Mouse (Mus musculus): ENCODE measurements around the gene Rpl26. TPM values are rescaled to one million over a fixed set of nuclear protein-coding genes. Genes with fewer than 3 reads are reported as not detected.

Rpl26 gene
- total RNA-seq, 2 experiments from 2014 or later = 612 to 679 TPM

DNA sequence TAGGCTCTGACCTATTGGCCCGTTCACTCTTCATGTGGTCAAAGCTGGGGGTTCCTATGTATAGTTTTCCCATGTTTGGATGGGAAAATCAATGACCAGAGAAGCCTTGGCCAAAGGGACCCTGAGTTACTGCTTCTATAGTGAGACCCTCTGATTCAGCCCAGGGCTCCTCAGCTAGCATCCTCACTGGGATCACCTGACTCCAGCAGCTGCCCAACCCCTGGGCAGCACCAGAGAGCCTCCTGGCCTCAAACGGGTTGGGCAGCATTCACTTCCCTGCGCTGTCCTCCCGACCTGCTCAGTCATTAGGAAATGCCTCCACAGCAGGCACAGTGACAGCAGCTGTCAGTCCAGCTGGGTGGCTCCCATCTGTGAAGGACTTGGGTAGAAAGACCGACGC is 13.1 kb upstream of the Rpl26 start, which contains the start of gene Rnf222:
Rnf222 (plus strand) TSS at position 301 of the 400 bp plus-strand sequence.
- DNase-seq (ENCODE audit: low spot score) = no peak
- intact Hi-C loops (cut with DNase I) = no loop called here

DNA sequence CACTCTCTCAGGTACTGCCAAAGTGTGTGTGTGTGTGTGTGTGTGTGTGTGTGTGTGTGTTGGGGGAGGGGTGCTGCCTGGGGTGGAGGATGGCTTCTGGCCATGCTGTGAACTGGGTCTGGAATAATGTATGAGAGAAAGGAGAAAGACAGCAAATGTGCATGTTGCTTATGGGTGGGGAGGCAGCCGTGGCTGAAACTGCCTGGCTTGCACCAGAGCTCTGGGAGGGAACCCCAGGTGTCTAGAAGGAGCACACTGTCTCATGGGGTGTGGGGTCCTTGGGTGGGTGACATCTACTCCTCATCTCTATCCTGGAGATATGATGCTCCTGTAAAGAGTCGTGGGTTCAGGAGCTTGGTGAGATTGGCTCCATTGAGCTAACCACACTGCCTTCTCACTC is 12.7 kb upstream of the Rpl26 start:
- DNase-seq (ENCODE audit: low spot score) = no peak
- intact Hi-C loops (cut with DNase I) = no loop called here

DNA sequence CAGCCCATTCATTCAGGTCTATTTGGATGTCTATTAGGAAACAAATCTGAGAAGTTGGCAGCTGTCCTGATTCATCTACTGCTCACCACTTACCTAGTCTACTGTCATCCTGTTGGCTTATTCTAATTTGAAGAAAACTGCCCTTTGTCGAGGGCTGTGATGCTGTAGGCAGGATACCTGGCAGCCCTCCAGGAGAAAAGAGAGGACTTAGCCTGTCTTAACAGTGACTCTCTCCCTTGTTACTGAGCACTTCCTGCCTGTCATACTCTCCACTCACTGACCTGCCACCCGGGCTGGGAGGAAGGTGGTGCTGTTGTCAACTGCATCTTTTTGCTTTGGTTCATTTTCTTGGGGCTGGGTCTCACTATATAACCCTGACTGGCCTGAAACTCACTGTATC is 10.8 kb upstream of the Rpl26 start:
- intact Hi-C loops (cut with DNase I) = no loop called here
- DNase-seq (ENCODE audit: low spot score) = no peak

DNA sequence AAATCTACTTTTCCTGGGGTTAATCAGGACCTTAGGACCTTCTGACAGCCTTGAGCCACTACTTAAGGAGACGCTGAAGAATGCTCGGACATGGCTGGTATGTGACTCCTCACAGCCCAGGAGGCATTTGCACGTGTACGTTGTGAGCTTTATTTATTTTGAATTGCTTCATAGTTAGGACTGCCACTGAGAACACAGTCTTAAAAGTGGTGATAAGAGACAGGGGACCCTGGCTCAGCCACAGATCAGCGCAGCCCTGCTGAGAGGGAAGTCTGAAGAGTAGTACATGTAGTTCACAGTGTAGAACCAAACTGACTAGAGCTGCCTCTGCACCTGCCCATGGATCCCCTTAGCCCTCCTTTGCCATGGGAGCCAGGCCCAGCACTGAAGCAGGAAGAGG is 9.6 kb upstream of the Rpl26 start:
- intact Hi-C loops (cut with DNase I) = no loop called here
- DNase-seq (ENCODE audit: low spot score) = no peak

DNA sequence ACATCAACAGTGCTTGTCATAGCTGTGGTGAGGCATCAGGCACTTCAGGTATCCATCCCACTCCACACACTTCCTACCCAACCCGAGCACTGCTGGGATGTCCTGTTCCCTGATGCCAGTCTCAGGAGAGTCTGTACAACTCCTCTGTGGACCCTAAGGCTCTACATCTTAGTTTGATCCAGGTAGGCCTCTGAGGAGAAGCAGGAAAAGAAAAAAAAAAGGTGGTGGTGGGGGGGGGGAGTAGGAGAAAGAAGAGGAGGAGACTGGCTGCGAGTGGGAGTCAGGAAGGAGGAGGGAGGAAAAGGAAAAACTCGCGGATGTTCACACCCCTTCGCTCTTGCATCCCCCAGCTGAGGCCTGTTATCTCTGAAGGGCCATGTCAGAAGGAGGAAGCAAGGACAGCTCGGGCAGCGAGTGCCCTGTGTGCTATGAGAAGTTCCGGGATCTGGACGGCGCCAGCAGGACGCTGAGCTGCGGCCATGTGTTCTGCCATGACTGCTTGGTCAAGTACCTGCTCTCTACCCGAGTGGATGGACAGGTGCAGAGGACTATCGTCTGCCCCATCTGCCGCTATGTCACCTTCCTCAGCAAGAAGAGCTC is 9.1 kb upstream of the Rpl26 start:
- intact Hi-C loops (cut with DNase I) = no loop called here
- no peak for DNase-seq (ENCODE audit: low spot score)

DNA sequence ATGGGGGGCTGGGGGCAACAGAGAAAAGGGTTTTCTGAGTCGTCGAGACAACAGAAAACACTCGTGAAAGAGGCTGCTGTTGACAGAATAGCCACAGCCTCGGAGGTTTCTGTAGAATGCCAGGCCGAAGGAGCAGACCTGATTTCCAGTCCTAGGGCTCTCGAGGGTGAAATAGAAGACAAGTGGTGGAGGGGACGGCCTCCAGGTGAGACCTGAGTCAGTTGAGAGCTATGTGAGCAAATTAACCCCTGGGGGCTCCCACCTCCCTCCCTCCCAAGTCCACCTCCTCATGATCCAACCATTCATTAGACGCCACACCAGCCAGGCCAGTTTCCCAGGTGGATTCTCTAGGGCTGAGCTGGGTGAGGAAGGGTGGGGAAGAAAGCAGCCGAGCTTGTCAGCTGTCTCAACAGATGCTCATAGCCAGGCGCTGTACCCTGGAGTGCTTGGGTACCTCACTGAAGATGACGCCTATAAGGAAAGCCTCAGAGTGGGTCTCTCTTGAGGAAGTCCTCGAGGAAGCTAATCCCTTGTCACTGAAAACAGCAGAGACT is 7.4 kb upstream of the Rpl26 start:
- intact Hi-C loops (cut with DNase I) = no loop called here
- DNase-seq (ENCODE audit: low spot score) = no peak

DNA sequence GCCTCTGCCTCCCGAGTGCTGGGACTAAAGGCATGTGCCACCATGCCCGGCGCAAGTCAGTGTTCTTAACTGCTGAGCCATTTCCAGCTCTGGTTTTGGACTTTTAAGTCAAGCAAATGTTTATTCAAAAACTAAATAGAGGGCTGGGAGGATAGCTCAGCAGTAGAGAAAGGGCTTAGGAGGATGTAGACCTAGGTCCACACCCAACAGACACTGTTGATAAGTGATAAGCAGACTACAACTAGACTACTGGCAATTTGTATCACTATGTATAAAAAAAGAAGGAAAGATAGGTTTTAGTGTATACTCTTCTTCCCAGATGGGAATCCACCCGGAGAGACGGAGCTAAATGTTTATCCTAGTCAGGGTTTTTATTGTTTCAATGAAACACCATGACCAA is 5.1 kb upstream of the Rpl26 start:
- no peak for DNase-seq (ENCODE audit: low spot score)
- intact Hi-C loops (cut with DNase I) = no loop called here

DNA sequence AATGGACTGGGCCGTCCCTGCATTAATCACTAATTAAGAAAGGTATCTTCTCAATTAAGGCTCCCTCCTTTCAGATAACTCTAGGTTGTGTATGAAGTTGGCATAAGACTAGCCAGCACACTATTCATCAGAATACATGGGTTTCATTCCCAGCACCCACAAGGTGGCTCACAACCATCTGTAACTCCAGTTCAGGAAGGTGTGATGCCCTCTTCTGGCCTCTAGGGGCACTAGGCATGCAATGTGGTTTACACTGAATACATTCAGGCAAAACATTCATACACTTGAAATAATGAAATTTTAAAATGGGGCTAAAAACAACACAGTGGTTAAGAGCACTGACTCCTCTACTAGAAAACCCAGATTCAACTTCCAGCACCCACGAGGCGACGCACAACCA is 4.3 kb upstream of the Rpl26 start:
- intact Hi-C loops (cut with DNase I) = no loop called here
- no peak for DNase-seq (ENCODE audit: low spot score)

DNA sequence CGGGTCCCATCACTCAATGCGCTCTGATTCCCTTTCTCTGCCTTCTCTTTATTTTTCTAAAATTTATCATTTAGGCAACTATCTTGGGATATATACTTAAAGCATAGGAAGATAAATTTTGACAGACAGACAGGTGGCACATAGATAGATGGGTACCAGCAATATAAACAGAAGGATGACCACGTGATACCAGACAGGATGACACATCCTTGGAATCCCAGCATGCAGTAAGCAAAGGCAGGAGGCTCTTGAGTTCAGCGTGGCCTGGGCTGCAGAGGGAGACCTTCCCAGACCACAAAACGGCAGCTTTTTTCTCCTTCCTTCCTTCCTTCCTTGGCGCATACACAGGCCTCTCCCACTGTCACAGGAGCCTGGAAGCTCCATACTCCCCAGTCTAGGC is 3.5 kb upstream of the Rpl26 start:
- intact Hi-C loops (cut with DNase I) = no loop called here
- no peak for DNase-seq (ENCODE audit: low spot score)

DNA sequence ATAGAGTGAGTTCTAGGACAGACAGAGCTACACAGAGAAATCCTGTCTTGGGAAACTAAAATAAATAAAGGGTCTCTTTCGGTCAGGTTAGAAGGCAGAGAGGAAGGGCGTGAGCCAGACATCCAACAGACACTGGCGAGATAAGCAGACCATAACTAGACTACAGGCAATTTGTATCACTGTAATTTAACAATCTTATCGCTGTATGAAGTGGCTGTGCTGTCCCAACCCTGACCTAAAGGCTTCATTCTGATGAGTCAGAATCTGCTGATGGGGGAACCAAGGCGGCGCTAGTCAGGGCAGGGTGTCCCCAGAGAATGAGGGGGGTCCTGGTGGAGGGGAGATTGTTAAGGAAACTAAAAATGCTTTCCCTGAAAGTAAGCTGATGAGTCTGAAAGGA is 2.6 kb upstream of the Rpl26 start:
- intact Hi-C loops (cut with DNase I) = no loop called here
- DNase-seq (ENCODE audit: low spot score) = no peak

DNA sequence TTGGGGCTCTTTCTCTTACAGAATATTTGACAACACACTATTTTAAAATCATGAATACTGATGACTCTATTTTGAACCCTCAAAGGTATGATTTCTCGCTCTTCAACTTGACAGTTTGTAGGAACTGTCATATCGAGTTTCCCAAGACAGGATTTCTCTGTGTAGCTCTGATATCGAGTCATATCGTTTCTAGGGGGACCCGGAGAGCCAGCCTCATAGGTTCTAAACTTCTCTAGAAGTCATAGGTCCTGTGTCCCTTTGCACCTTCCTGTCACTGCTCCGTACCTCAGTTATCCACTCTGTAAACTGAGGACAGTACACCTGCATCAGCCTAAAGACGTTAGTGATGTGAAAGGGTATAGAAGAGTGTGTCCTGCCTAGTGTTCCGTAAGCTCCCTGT is 1.6 kb upstream of the Rpl26 start:
- DNase-seq (ENCODE audit: low spot score) = no peak
- intact Hi-C loops (cut with DNase I) = loop anchor here (5.0 kb wide), 1 partner anchor 67 kb away; the partner anchor contains the start of gene Slc25a35

DNA sequence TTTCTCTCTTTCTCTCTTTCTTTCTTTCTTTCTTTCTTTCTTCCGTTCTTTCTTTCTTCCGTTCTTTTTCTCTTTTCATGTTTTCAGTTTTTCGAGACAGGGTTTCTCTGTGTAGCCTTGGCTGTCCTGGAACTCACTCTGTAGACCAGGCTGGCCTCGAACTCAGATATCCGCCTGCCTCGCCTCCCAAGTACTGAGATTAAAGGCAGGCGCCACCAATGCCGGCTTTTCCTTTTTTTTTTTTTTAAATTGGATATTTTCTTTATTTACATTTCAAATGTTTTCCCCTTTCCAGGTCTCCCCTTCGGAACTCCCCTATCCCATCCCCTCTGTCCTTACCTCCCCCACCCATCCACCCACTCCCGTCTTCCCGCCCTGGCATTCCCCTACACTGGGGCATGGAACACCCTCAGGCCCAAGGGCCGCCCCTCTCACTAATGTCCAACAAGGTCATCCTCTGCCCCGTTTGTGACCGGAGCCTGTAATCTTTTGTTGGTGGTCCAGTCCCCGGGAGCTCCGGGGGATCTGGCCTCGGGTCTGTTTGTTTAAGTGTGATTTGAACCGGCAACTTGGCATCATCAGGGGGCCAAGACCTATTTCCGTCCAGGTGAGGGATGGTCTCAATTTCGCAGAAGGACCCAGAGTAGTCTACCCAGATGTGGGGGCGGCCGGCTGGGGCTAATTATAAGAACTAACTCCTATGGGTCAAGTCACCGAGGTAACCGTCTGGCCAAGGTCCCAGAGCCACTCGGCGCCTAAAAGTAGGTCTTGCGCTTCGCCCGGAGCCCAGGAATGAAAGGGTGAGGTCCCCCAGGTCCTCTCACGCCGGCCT is 648 bp upstream of the Rpl26 start:
- intact Hi-C loops (cut with DNase I) = loop anchor here (5.0 kb wide), 1 partner anchor 67 kb away; the partner anchor contains the start of gene Slc25a35
- DNase-seq (ENCODE audit: low spot score) = no peak

DNA sequence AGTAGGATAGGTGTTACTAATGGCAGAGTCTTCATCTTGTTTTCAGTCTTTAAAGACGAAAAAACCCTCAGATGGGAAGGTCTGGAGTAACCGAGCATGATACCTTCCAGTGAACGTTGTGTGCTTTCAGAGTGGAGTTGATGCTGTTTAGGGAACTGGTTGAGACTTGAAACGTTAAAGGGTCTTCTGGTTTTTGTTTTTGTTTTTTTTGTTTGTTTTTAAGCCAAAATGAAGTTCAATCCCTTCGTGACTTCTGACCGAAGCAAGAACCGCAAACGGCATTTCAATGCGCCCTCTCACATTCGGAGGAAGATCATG is 623 bp downstream of the Rpl26 start:
- intact Hi-C loops (cut with DNase I) = loop anchor here (5.0 kb wide), 1 partner anchor 65 kb away; the partner anchor contains the start of gene Slc25a35
- DNase-seq (ENCODE audit: low spot score) = no peak

DNA sequence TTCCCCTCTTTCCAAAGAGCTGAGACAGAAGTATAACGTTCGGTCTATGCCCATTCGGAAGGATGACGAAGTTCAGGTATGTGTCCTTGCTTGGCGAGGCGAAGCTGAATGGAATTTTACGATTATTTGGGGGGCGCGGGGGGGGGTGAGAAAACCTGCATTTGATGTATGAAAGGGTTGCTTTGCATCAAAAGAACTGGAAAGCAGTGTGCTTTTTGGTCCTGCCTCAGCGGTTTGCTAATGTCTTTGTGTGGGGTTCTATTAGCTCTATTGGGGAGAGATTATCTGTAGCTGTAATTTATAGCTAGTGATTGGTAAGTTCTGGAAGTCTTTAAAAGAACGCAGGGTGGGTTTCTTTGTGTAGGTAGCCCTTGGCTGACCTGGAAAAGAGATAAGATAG is 984 bp downstream of the Rpl26 start:
- DNase-seq (ENCODE audit: low spot score) = no peak
- intact Hi-C loops (cut with DNase I) = loop anchor here (5.0 kb wide), 1 partner anchor 65 kb away; the partner anchor contains the start of gene Slc25a35

DNA sequence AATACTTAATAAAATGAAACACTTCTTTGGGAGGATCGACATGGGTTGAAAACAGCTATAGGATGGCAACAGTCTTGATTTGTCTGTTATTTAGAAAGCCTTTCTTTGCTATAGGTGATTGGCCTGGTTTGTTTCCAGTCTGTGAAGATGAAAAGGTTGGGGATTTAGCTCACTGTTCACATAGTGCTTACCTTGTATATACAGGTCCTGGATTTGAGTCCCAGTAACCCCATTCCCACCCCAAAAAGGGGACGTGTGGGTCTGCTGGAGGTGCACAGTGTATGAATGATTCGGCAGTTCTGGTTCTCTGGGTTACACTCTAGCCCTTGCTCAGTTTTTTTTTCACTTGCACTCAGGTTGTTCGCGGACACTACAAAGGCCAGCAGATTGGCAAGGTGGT is 1.4 kb downstream of the Rpl26 start:
- intact Hi-C loops (cut with DNase I) = loop anchor here (5.0 kb wide), 1 partner anchor 64 kb away; the partner anchor contains the start of gene Slc25a35
- DNase-seq (ENCODE audit: low spot score) = no peak

DNA sequence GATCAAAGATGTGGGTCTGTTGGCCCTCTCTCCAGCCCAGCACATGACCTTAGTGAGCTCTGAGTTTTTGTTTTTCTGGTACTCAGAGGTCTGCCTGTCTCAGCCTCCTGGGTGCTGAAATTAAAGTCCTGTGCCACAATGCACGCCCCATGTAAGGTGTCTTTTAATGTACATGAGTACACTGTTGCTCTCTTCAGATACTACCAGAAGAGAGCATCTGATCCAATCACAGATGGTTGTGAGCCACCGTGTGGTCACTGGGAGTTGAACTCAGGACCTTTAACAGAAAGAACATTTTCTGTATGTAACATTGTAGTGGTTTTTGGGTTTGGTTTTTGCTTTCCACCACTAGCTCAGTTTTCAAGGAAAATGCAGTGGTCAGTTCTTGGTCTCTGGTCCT is 2.4 kb downstream of the Rpl26 start:
- DNase-seq (ENCODE audit: low spot score) = no peak
- intact Hi-C loops (cut with DNase I) = loop anchor here (1.0 to 5.0 kb wide), 2 partner anchors 64 to 80 kb away; partner anchors contain the start of gene Slc25a35

DNA sequence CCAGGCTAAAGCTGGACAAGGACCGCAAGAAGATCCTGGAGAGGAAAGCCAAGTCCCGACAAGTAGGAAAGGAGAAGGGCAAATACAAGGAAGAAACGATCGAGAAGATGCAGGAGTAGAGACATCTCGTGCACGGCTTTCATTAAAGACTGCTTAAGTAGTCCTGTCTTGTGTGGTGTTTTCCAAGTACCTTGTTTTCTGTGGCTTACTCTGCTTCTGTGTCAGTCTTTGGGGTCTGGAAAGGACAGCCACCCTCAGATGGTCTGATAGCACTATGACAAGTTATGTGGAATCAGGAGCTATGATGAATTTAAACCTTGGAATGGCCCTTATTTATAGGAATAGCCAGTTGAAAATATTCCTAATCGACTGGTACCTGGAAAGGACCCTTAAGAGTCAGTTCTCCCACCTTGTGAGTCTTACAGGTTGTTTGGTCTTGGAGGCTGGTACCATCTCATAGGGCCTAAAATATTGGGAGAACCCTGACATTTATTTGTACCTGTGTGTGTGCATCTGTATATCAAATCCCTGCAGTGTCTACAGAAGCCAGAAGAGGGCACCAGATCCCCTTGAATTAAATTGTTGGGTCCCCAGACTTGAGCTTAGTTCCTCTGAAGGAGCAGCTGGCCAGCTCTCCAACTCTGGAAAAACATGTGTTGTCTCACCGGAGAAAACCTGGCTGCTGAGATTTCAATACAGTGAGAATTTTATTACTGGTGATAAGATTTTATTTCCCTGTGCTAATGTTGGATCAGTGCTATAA is 3.2 kb downstream of the Rpl26 start:
- DNase-seq (ENCODE audit: low spot score) = peak; percentile 35
- intact Hi-C loops (cut with DNase I) = loop anchor here (1.0 to 5.0 kb wide), 4 partner anchors 38 to 133 kb away; partner anchors contain the start of gene Slc25a35

DNA sequence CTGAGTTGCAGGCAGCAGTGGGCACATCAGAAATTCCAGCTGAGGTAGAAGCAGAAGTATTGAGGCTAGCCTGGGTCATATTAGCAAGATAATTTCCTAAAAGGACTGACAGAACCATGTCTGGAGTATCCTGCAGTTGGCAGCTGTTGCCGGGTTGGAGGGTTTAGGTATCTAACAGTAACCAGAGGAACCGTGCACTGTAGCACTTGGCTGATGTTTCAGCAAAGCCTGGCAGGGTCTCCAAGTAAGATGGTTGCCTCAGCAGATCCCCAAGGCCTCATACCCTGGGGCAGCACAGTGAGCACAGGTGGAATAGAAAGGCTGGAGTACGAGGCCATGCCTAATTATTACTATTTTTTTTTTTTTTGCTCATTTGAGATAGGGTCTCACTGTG is 3.8 kb downstream of the Rpl26 start:
- intact Hi-C loops (cut with DNase I) = loop anchor here (5.0 kb wide), 2 partner anchors 37 to 132 kb away; no protein-coding TSS in a partner anchor
- no peak for DNase-seq (ENCODE audit: low spot score)

DNA sequence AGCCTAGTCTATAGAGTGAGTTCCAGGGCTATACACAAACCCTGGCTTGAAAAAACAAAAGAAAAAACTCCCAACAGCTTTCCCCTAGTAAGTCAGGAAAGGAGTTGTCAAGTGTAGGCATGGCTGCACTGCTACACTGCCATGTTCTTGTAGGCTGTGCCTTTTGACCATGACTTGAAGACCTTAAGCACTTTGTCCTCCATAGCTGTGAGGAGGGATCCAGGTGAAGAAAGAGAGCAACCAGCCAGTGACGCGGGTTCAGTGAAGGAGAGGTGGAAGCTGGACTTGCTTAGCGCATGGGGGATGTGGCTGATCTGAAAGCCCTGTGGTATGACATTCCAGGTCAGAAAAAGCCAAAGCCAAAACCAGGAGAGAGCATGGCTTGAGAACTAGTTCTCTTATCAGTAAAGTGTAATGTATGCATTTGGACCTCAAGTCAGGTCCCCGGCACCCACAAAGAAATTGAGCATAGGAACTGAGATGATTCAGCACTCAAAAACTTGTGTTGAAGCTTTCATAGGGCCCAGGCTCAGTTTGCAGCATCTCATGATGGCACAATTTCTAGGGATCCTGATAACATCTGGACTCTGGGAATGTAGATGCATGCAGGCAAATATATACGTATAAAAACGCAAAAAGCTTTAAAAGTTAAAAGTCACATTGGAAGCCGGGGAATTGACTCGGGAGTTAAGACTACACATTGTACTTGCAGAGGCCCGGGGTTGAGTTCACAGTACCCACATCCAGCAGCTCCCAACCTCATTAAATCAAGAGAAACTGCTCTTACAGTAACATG is 4.5 kb downstream of the Rpl26 start:
- intact Hi-C loops (cut with DNase I) = loop anchor here (5.0 kb wide), 2 partner anchors 36 to 131 kb away; no protein-coding TSS in a partner anchor
- no peak for DNase-seq (ENCODE audit: low spot score)

Measured in heart, postnatal 25 days (tissue).